Mouse (Mus musculus) C2C12 (cell line): ENCODE measurements around the gene Mctp2. TPM values are rescaled to one million over a fixed set of nuclear protein-coding genes. Genes with fewer than 3 reads are reported as not detected.

Source experiments
- H3K27me3 ChIP-seq: one replicate; pipeline ENCODE4 v1.6.1; 2011; ENCODE audit not compliant: control insufficient read depth, insufficient read depth, insufficient read length
- H3K36me3 ChIP-seq: one replicate; pipeline ENCODE4 v1.6.1; 2011; ENCODE audit not compliant: control insufficient read depth, insufficient read depth
- H3K4me3 ChIP-seq: one replicate; pipeline ENCODE4 v1.5.1; 2011; ENCODE audit warnings: mild to moderate bottlenecking, control low read depth; ENCODE audit not compliant: poor library complexity, insufficient read depth, severe bottlenecking
- H3K79me2 ChIP-seq: one replicate; pipeline ENCODE4 v1.6.1; 2011; ENCODE audit not compliant: control insufficient read depth, insufficient read depth
- H3K79me3 ChIP-seq: one replicate; pipeline ENCODE4 v1.6.1; 2011; ENCODE audit warnings: low read depth, control low read depth
- H3ac ChIP-seq: one replicate; pipeline ENCODE3; 2011; ENCODE audit warnings: low read depth; ENCODE audit not compliant: control insufficient read depth, insufficient read length
- CEBPB ChIP-seq: IDR thresholded peaks from one replicate; pipeline ENCODE4 v1.6.1; 2011; ENCODE audit warnings: low read depth, mild to moderate bottlenecking, control low read depth, moderate library complexity
- CTCF ChIP-seq: IDR thresholded peaks from one replicate; pipeline ENCODE4 v1.5.1; 2011; ENCODE audit not compliant: control insufficient read depth, insufficient read depth, insufficient read length
- FOSL1 ChIP-seq: IDR thresholded peaks from one replicate; pipeline ENCODE4 v1.8.0; 2011; ENCODE audit warnings: mild to moderate bottlenecking, low read length; ENCODE audit not compliant: poor library complexity, insufficient read depth, severe bottlenecking
- MAX ChIP-seq: IDR thresholded peaks from one replicate; pipeline ENCODE4 v1.6.1; 2011; ENCODE audit warnings: mild to moderate bottlenecking, control low read depth
- MYOD1 ChIP-seq: IDR thresholded peaks from one replicate; pipeline ENCODE4 v1.6.1; 2011; ENCODE audit warnings: low read depth; ENCODE audit not compliant: control insufficient read depth, insufficient read length
- MYOG ChIP-seq: IDR thresholded peaks from one replicate; pipeline ENCODE4 v1.6.1; 2011; ENCODE audit not compliant: control insufficient read depth, insufficient read length; ENCODE audit errors: extremely low read depth
- USF1 ChIP-seq: IDR thresholded peaks from one replicate; pipeline ENCODE4 v1.6.1; 2011; ENCODE audit warnings: low read depth, mild to moderate bottlenecking, control low read depth, moderate library complexity
- polyA plus RNA-seq: library from polyadenylated mRNA; unstranded; fragments of >200 nt; fragmentation: generic; extraction: Trizol; gene quantifications from one replicate; pipeline ENCODE4 v1.2.1, GENCODE M21; 2012; ENCODE audit warnings: missing spikeins

Gene Mctp2
- polyA plus RNA-seq, 1 experiment = 0.81 TPM

DNA sequence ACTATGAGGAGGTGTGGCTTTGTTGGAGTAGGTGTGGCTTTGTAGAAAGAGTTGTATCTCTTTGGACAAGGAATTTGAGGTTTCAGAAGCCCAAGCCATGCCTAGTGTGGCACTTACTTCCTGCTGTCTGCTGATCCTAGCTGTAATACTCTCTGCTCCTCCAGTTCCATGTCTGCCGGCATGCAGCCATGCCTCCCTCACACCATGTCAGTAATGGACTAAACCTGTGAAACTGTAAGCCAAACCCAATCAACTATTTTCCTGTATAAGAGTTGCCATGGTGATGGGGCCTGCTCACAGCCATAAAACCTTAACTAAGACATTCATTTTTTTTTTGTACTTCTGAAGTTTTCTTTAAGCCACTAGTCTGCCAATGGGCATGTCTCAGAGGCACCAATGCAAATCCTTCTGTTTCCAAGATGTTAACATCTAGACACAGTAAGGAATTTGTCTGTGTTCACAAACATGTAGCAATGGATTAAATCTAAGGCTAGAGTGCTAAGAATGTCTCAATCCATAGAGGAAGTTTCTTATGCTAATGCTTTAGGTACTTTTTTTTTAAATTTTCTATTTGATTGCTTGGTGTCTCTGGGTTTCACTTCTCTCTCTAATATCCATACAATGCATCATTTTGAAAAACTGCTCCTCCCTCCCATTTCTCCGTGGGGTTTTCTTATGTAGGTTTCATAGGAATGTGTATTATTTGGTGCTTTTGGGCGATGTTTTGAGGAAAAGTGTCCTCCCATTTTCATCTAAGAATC, 197.6 kb downstream of the Mctp2 start:
- no peak overlapping the region for H3ac ChIP-seq
- no peak for TF ChIP-seq MYOD1
- no peak for TF ChIP-seq CEBPB
- no peak for TF ChIP-seq MAX
- no peak for TF ChIP-seq USF1
- no peak for TF ChIP-seq FOSL1
- no peak for TF ChIP-seq CTCF
- no peak for TF ChIP-seq MYOG
- H3K79me2 ChIP-seq = no peaks in the 10 kb centered on the region

DNA sequence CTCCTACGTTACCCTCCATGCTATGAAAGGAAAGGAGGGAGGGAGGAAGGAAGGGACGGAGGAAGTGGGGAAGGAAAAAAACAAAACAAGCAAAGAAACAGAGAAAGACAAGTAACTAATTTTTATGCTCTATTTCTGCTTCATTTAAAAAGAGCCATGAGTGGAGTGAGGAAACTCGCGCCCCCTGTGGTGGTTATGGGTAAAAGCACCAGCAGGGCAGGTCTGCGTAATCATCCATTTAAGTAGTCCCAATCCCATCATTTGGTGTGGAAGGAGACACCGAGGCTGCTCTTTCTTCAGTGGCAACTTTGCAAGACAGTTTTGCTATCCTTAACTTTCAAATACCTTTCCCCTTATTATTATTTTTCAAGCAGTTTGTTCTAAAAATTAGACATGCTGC, 202.2 kb downstream of the Mctp2 start:
- H3K79me3 ChIP-seq = no peaks in the 10 kb centered on the region
- H3K4me3 ChIP-seq = no peak overlapping the region
- no peaks in the 10 kb centered on the region for H3K27me3 ChIP-seq
- H3K79me2 ChIP-seq = no peaks in the 10 kb centered on the region
- no peak overlapping the region for H3ac ChIP-seq
- no peak for TF ChIP-seq MAX
- TF ChIP-seq MYOG = no peak
- no peak for TF ChIP-seq USF1
- TF ChIP-seq CTCF = no peak
- TF ChIP-seq CEBPB = no peak
- TF ChIP-seq MYOD1 = no peak
- no peak for TF ChIP-seq FOSL1
- H3K36me3 ChIP-seq = no peaks in the 10 kb centered on the region

More for the DNA sequence above, 197.6 kb downstream of the Mctp2 start:
- Histone ChIP-seq H3K4me3 (no peak overlapping the region), H3K36me3 (no peaks in the 10 kb centered on the region), H3K79me3 (no peaks in the 10 kb centered on the region), H3K27me3 (no peaks in the 10 kb centered on the region)

DNA sequence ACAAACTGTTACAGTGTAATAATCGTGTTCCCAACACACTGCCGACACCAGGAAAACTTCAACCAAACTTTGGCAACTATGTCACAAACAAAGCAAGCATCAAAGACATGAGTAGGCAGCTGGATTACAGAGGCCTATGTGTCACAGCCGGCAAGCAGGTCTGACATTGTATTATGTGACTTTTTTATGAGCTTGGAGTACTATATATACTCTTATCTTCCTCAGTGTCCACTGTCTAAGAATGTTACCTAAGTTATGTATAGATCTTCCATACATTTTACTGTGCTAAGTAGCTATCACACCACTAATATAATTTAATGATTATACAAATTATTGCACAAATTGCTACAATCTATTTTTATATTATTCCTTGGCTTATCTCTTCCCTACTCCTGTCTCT, 202.8 kb downstream of the Mctp2 start:
- Histone ChIP-seq H3K27me3 (no peaks in the 10 kb centered on the region), H3K36me3 (no peaks in the 10 kb centered on the region), H3K79me2 (no peaks in the 10 kb centered on the region), H3K4me3 (no peak overlapping the region), H3K79me3 (no peaks in the 10 kb centered on the region), H3ac (no peak overlapping the region)
- TF ChIP-seq MAX (no peak), CTCF (no peak), USF1 (no peak), MYOG (no peak), MYOD1 (no peak), CEBPB (no peak), FOSL1 (no peak)

DNA sequence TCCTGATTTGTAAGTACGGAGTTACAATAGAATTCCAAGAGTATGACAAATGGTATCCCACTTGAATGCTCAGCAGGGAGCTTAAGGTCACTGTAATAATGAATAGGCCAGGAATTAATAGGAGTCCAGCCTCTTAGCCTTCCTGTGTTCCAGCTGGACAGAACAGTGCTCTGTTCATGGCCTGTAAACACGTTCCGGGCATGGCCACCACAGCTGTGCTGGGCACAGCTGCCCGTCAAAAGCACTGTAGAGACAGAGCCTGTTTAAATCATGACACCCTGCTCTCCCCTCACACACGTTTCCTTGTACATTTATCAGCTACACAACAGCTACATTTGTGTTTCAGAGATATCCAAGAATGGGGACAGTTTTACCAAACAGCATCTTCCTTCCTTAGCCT, 205.7 kb downstream of the Mctp2 start:
- TF ChIP-seq MAX = no peak
- no peak for TF ChIP-seq CEBPB
- TF ChIP-seq MYOG = no peak
- TF ChIP-seq FOSL1 = no peak
- TF ChIP-seq CTCF = no peak
- peak; percentile 13 for TF ChIP-seq MYOD1
- no peak for TF ChIP-seq USF1
- Histone ChIP-seq H3K79me3 (no peaks in the 10 kb centered on the region), H3ac (no peak overlapping the region), H3K4me3 (no peak overlapping the region), H3K79me2 (no peaks in the 10 kb centered on the region), H3K27me3 (no peaks in the 10 kb centered on the region), H3K36me3 (no peaks in the 10 kb centered on the region)

DNA sequence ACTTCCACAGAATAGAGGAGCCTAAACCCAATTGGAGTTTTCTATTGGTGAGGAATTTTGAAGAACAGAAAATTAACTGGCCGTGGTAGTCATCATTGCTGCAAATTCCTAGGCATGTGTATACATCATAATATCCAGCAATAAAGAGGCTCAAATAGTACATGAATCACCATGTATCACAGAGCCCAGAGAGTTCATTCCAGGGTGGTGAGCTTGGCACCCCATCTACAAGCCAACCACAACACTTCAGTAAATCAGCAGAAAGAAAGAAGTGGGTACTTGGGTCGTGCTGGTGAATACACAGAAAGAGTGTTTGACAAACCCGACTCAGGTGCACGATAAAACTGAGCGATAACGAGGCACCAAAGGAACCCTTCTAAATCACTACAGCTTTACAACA, 207.8 kb downstream of the Mctp2 start:
- Histone ChIP-seq H3K27me3 (no peaks in the 10 kb centered on the region), H3ac (no peak overlapping the region), H3K36me3 (no peaks in the 10 kb centered on the region), H3K79me3 (no peaks in the 10 kb centered on the region), H3K79me2 (no peaks in the 10 kb centered on the region), H3K4me3 (no peak overlapping the region)
- TF ChIP-seq FOSL1 = peak; percentile 52
- no peak for TF ChIP-seq MAX

DNA sequence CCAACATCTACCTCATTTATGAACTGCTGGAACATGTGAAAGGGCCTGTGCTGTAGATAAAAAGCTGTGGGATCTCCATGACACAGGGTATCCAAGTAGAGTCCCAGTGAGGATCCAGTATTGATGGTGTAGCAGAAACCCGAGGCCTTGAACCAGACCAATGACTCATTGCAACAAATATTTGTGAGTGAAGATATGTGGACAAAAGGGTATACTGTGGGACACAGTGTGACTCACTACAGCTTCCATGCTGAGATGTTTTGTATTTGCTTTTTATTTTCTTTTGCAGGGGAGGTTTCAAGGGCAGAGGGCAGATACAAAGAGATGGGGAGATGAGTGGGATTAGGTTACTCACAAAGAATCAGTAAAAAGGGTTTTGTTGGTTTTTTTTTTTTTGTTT, 209.4 kb downstream of the Mctp2 start:
- no peak for TF ChIP-seq CTCF
- peak; percentile 23 for TF ChIP-seq FOSL1
- no peak overlapping the region for H3K4me3 ChIP-seq
- H3K79me2 ChIP-seq = no peaks in the 10 kb centered on the region
- H3ac ChIP-seq = no peak overlapping the region
- no peaks in the 10 kb centered on the region for H3K36me3 ChIP-seq
- H3K79me3 ChIP-seq = no peaks in the 10 kb centered on the region
- no peaks in the 10 kb centered on the region for H3K27me3 ChIP-seq
